Mouse (Mus musculus) heart, postnatal 0 days (tissue): ENCODE measurements at regions not wholly inside any gene's neighbourhood (a gene's known extent, or its start where the extent isn't known, plus 50 kb on each side); places are given as distances from the start of the nearest gene placed in this dataset.

Experiments
- ATAC-seq: fragments of 200-750 bp; cut with Nextera tagmentation; 2 replicates; pipeline ENCODE4 v1.8.0; 2017; ENCODE audit warnings: low read depth, moderate number of reproducible peaks, moderate library complexity; ENCODE audit not compliant: insufficient read depth
- DNase-seq: peaks from one replicate; pipeline ENCODE4 v3.0.0-alpha.2; 2016; ENCODE audit warnings: low spot score
- H3K27ac ChIP-seq: fragments of 300-500 bp; sonication (generic); 2 replicates; pipeline ENCODE4 v1.5.1; 2014; ENCODE audit warnings: low read depth, mild to moderate bottlenecking
- H3K27me3 ChIP-seq: fragments of 300-500 bp; sonication (generic); 2 replicates; pipeline ENCODE4 v1.6.1; 2014; ENCODE audit warnings: low read length, mixed read lengths; ENCODE audit not compliant: control insufficient read depth, insufficient read depth
- H3K36me3 ChIP-seq: fragments of 300-500 bp; sonication (generic); replicated peaks from 2 replicates; pipeline ENCODE4 v1.6.1; 2014; ENCODE audit warnings: low read length, mixed read lengths; ENCODE audit not compliant: control insufficient read depth, insufficient read depth
- H3K4me1 ChIP-seq: fragments of 300-500 bp; sonication (generic); 2 replicates; pipeline ENCODE4 v1.6.1; 2014; ENCODE audit warnings: antibody characterized with exemption; ENCODE audit not compliant: control insufficient read depth, insufficient read depth
- H3K4me2 ChIP-seq: fragments of 300-500 bp; sonication (generic); 2 replicates; pipeline ENCODE4 v1.6.1; 2014; ENCODE audit warnings: low read depth, mild to moderate bottlenecking, low read length, moderate library complexity
- H3K4me3 ChIP-seq: fragments of 300-500 bp; sonication (generic); 2 replicates; pipeline ENCODE4 v1.5.1; 2014; ENCODE audit warnings: low read depth, low read length
- H3K9ac ChIP-seq: fragments of 300-500 bp; sonication (generic); replicated peaks from 2 replicates; pipeline ENCODE4 v1.6.1; 2014; ENCODE audit warnings: low read depth, low read length, mixed read lengths
- H3K9me3 ChIP-seq: fragments of 300-500 bp; sonication (generic); replicated peaks from 2 replicates; pipeline ENCODE4 v1.6.1; 2016; ENCODE audit warnings: low read length; ENCODE audit not compliant: control insufficient read depth
- CTCF ChIP-seq: IDR thresholded peaks from 2 replicates; pipeline ENCODE4 v1.5.1; 2016; ENCODE audit warnings: antibody characterized with exemption, control low read depth, low read depth
- EP300 ChIP-seq: IDR thresholded peaks from 2 replicates; pipeline ENCODE4 v1.6.1; 2016; ENCODE audit warnings: antibody characterized with exemption, low read depth
- WGBS: fragments of 180-500 bp; shearing (Covaris S2); extraction: QIAGEN DNeasy Blood & Tissue Kit; methylation state at CpG from one replicate; pipeline ENCODE4 v1.1.7; 2014; 5-methylcytosine and 5-hydroxymethylcytosine counted together

DNA sequence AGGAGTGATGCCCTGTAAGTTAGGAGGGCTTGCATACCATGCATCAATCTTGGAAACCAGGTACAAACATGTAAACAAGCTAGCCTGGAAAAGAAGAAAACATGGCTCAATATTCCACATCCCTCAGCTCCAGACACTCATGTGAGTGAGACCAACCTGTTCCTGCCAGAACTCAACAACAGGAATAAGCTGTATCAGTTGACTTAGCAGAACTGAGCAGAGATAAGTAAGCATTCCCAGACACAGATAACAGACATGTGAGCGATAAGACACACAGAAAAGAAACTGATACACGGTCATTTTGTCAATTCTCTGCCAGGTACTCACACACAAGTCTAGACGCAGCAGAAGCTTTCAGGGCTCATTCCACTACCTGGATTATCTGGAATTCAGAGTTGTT lies 198.7 kb downstream of the Ibtk start:
- H3K27ac ChIP-seq: no peak overlapping the region
- H3K36me3 ChIP-seq: no peaks in the 10 kb centered on the region
- H3K27me3 ChIP-seq: no peaks in the 10 kb centered on the region
- H3K4me1 ChIP-seq: no peaks in the 10 kb centered on the region
- WGBS: 28% methylated on average over 3 of the region's 3 CpGs
- no peak for TF ChIP-seq EP300
- TF ChIP-seq CTCF: no peak
- no peak overlapping the region for H3K9ac ChIP-seq
- DNase-seq (no peak), ATAC-seq (no peak)
- no peaks in the 10 kb centered on the region for H3K9me3 ChIP-seq
- H3K4me3 ChIP-seq: no peak overlapping the region
- H3K4me2 ChIP-seq: no peak overlapping the region

DNA sequence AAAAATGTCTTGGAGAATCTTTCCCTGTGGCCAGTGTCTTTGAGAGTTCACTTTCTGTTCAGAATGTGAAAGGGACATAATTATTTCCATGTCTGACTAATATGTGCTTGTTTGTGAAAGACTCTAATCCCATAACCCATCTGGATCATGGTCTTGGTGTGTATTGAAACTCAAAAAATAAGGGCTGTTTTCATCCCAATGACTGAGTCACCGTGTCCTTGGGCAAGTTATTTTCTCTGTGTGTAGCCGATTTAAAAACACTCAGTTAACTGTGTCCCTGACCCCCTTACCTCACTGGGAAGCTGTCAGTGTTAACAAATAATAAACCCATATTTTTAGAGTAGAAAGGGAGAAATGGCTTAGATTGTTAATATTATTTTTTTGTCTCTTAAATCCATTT lies 202.9 kb downstream of the Ibtk start:
- H3K4me1 ChIP-seq: no peaks in the 10 kb centered on the region
- no peak overlapping the region for H3K4me2 ChIP-seq
- H3K9me3 ChIP-seq: no peaks in the 10 kb centered on the region
- no peak overlapping the region for H3K9ac ChIP-seq
- DNase-seq: no peak
- 83% methylated on average over 2 of the region's 2 CpGs for WGBS
- H3K27me3 ChIP-seq: no peaks in the 10 kb centered on the region
- H3K27ac ChIP-seq: no peak overlapping the region
- ATAC-seq: no peak
- TF ChIP-seq EP300 (no peak), CTCF (no peak)
- H3K36me3 ChIP-seq: no peaks in the 10 kb centered on the region
- H3K4me3 ChIP-seq: no peak overlapping the region

DNA sequence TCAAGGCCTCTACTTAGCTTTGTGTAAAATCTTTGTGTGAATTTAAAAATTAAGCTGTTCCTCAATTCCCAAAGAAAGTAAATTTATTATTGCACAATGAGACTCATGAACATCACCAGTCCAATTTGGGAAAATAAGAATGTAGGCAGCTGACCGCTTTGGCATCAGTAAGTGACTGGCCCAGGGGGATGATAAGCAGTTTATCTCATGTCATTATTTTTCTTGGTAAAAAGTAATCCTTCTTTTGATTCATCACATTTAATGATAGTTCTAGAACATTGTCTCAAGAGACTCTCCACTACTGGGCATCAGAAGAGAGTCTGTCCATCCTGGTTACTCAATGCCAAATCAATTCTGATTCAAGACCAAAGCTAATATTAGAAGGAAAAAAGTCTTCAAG lies 203.6 kb downstream of the Ibtk start:
- Histone ChIP-seq H3K4me1 (no peaks in the 10 kb centered on the region), H3K4me2 (no peak overlapping the region), H3K27me3 (no peaks in the 10 kb centered on the region), H3K9ac (no peak overlapping the region), H3K36me3 (no peaks in the 10 kb centered on the region), H3K4me3 (no peak overlapping the region), H3K27ac (no peak overlapping the region), H3K9me3 (no peaks in the 10 kb centered on the region)
- 81% methylated on average over 1 of the region's 1 CpGs for WGBS
- no peak for TF ChIP-seq CTCF
- no peak for TF ChIP-seq EP300
- ATAC-seq (no peak), DNase-seq (no peak)

DNA sequence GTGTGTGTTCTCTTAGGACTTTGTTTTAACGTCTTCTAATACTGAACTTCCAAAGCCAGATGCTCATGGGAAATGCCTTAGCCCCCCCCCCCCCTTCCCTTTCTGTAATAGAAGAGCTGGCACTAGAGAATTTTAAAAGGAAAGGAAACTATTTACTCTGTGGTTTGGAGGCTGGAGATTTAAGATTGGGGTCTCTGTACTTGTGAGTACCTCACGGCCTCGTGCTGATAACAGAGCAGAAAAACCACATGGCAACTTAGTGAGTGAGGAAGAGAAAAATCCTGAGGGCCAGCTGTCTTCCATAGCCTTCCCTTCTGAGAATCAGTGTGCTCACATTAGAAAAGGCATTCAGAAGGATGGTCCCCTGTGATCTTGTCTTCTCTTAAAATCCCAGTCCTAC lies 210.6 kb downstream of the Ibtk start:
- no peak overlapping the region for H3K27ac ChIP-seq
- H3K27me3 ChIP-seq: no peaks in the 10 kb centered on the region
- DNase-seq (no peak), ATAC-seq (no peak)
- H3K36me3 ChIP-seq: no peaks in the 10 kb centered on the region
- no peaks in the 10 kb centered on the region for H3K9me3 ChIP-seq
- H3K4me1 ChIP-seq: no peaks in the 10 kb centered on the region
- TF ChIP-seq EP300 (no peak), CTCF (no peak)
- no peak overlapping the region for H3K4me2 ChIP-seq
- H3K9ac ChIP-seq: no peak overlapping the region
- H3K4me3 ChIP-seq: no peak overlapping the region
- 35% methylated on average over 3 of the region's 3 CpGs for WGBS

DNA sequence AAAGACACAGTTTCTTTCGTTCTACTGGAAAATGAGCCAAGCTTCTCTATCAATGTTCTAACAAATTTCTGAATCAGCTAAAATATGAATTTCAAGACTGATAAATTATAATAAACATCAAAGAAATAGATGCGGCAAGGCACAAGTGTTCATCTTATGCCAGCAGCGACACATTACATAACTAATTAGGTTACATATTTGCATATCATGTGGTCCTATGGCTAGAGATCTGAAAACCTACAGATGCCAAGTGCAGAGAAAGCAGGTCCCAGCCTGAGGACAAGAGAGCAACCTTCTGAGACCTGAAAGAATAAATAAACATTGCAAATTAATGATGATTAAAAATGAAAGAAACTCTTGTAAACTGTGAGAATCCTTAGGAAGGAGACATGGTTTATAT lies 201.3 kb upstream of the Tent5a start:
- no peak for DNase-seq
- TF ChIP-seq CTCF (no peak), EP300 (no peak)
- ATAC-seq: no peak
- Histone ChIP-seq H3K4me3 (no peak overlapping the region), H3K27ac (no peak overlapping the region), H3K9me3 (no peaks in the 10 kb centered on the region), H3K4me2 (no peak overlapping the region), H3K36me3 (no peaks in the 10 kb centered on the region), H3K27me3 (no peaks in the 10 kb centered on the region), H3K9ac (no peak overlapping the region), H3K4me1 (no peaks in the 10 kb centered on the region)
- 86% methylated on average over 3 of the region's 3 CpGs for WGBS

DNA sequence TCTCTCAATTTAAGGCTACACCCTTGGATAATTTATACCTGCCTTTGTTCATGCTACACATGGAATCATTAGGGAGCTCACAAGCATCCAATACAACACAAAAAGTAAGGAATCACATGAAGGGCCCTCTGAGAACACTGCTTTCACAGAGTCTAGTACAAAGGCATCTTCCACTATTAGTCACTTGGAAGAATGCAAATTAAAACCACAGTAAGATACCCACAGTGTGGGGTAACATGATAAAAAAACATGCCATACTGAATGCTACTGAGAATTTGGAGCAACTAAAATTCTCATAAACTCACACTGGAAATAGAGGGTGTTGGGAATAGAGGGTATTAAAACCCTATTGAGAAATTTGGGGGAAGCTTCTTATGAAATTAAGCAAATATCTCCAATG lies 197.6 kb upstream of the Tent5a start:
- H3K9ac ChIP-seq: no peak overlapping the region
- no peaks in the 10 kb centered on the region for H3K27me3 ChIP-seq
- H3K4me2 ChIP-seq: no peak overlapping the region
- DNase-seq (no peak), ATAC-seq (no peak)
- no peaks in the 10 kb centered on the region for H3K4me1 ChIP-seq
- H3K9me3 ChIP-seq: no peaks in the 10 kb centered on the region
- no peaks in the 10 kb centered on the region for H3K36me3 ChIP-seq
- no peak overlapping the region for H3K27ac ChIP-seq
- TF ChIP-seq EP300 (no peak), CTCF (no peak)
- H3K4me3 ChIP-seq: no peak overlapping the region
